Mouse (Mus musculus) hindbrain, postnatal 0 days (tissue): ENCODE results near the gene Aamp. TPM values are rescaled to one million over a fixed set of nuclear protein-coding genes. Genes with fewer than 3 reads are reported as not detected.

Experiments
- ATAC-seq: fragments of 200-750 bp; cut with Nextera tagmentation; 2 replicates; pipeline ENCODE4 v1.8.0; 2017; ENCODE audit warnings: mild to moderate bottlenecking, moderate TSS enrichment, moderate library complexity
- DNase-seq: peaks from one replicate; pipeline ENCODE4 v3.0.0-alpha.2; 2015; ENCODE audit warnings: low spot score
- H3K27ac ChIP-seq: fragments of 300-500 bp; sonication (generic); 2 replicates; pipeline ENCODE4 v1.5.1; 2014; ENCODE audit warnings: mild to moderate bottlenecking
- H3K27me3 ChIP-seq: fragments of 300-500 bp; sonication (generic); 2 replicates; pipeline ENCODE4 v1.6.1; 2014; ENCODE audit warnings: low read length, mixed read lengths; ENCODE audit not compliant: insufficient read depth
- H3K36me3 ChIP-seq: fragments of 300-500 bp; sonication (generic); 2 replicates; pipeline ENCODE4 v1.6.1; 2014; ENCODE audit warnings: low read length, mixed read lengths; ENCODE audit not compliant: insufficient read depth
- H3K4me1 ChIP-seq: fragments of 300-500 bp; sonication (generic); 2 replicates; pipeline ENCODE4 v1.6.1; 2014; ENCODE audit warnings: antibody characterized with exemption, low read length, mixed read lengths; ENCODE audit not compliant: insufficient read depth
- H3K4me2 ChIP-seq: fragments of 300-500 bp; sonication (generic); 2 replicates; pipeline ENCODE4 v1.6.1; 2014; ENCODE audit warnings: low read depth, mild to moderate bottlenecking, low read length, moderate library complexity, mixed read lengths
- H3K4me3 ChIP-seq: fragments of 300-500 bp; sonication (generic); 2 replicates; pipeline ENCODE4 v1.5.1; 2014; ENCODE audit warnings: low read length
- H3K9ac ChIP-seq: fragments of 300-500 bp; sonication (generic); replicated peaks from 2 replicates; pipeline ENCODE4 v1.6.1; 2014; ENCODE audit warnings: mild to moderate bottlenecking, low read length, moderate library complexity, mixed read lengths
- H3K9me3 ChIP-seq: fragments of 300-500 bp; sonication (generic); 2 replicates; pipeline ENCODE4 v1.6.1; 2016; ENCODE audit warnings: low read length, mixed read lengths
- CTCF ChIP-seq: IDR thresholded peaks from 2 replicates; pipeline ENCODE4 v1.5.1; 2016; ENCODE audit warnings: antibody characterized with exemption, control low read depth, low read depth
- WGBS: fragments of 180-500 bp; shearing (Covaris S2); extraction: QIAGEN DNeasy Blood & Tissue Kit; methylation state at CpG from one replicate; pipeline ENCODE4 v1.1.7; 2014; 5-methylcytosine and 5-hydroxymethylcytosine counted together
- polyA plus RNA-seq: library from polyadenylated mRNA; unstranded; fragments of >200 nt; fragmentation: Nextera tagmentation; extraction: Ambion mirVana; gene quantifications from 2 replicates; pipeline ENCODE4 v1.2.1, GENCODE M21; 2015
- total RNA-seq: library from RNA; depleted of rRNA; stranded (reverse); fragments of >200 nt; gene quantifications from 2 replicates; pipeline ENCODE4 v1.2.3, GENCODE M21; 2014

Gene Aamp
- total and polyA plus RNA-seq, 2 experiments from 2014 or later, result 161 to 212 TPM

- Histone ChIP-seq H3K4me1 (no peaks in the 10 kb centered on the region), H3K9me3 (no peaks in the 10 kb centered on the region), H3K9ac (no peak overlapping the region), H3K36me3 (no peaks in the 10 kb centered on the region), H3K27me3 (no peaks in the 10 kb centered on the region), H3K4me3 (no peak overlapping the region), H3K27ac (no peak overlapping the region), H3K4me2 (no peak overlapping the region)
- 88% methylated on average over 3 of the region's 3 CpGs for WGBS
- no peak for DNase-seq
- no peak for ATAC-seq
- TF ChIP-seq CTCF, result no peak
Measured at GRCm38 (mm10) chr1:74321396-74321795, 36.9 kb upstream of the Aamp start.

- Histone ChIP-seq H3K4me3 (no peak overlapping the region), H3K27me3 (no peaks in the 10 kb centered on the region), H3K4me2 (no peak overlapping the region), H3K9me3 (no peaks in the 10 kb centered on the region), H3K27ac (no peak overlapping the region), H3K4me1 (no peaks in the 10 kb centered on the region), H3K36me3 (no peaks in the 10 kb centered on the region), H3K9ac (no peak overlapping the region)
- DNase-seq (no peak), ATAC-seq (no peak)
- no peak for TF ChIP-seq CTCF
- WGBS, result 88% methylated on average over 3 of the region's 3 CpGs
Measured at GRCm38 (mm10) chr1:74318711-74319110, 34.2 kb upstream of the Aamp start.

- H3K27me3 ChIP-seq, result no peaks in the 10 kb centered on the region
- H3K4me3 ChIP-seq, result no peak overlapping the region
- no peak for ATAC-seq
- H3K4me1 ChIP-seq, result no peaks in the 10 kb centered on the region
- H3K9ac ChIP-seq, result no peak overlapping the region
- no peaks in the 10 kb centered on the region for H3K9me3 ChIP-seq
- no peak overlapping the region for H3K4me2 ChIP-seq
- no peaks in the 10 kb centered on the region for H3K36me3 ChIP-seq
- no peak for DNase-seq
- H3K27ac ChIP-seq, result no peak overlapping the region
- WGBS, result 84% methylated on average over 4 of the region's 4 CpGs
- TF ChIP-seq CTCF, result no peak
Measured at GRCm38 (mm10) chr1:74316114-74316827, 31.7 kb upstream of the Aamp start.

- Histone ChIP-seq H3K9ac (no peak overlapping the region), H3K27me3 (no peaks in the 10 kb centered on the region), H3K27ac (no peak overlapping the region), H3K4me1 (no peaks in the 10 kb centered on the region), H3K36me3 (no peaks in the 10 kb centered on the region), H3K4me2 (no peak overlapping the region), H3K9me3 (no peaks in the 10 kb centered on the region), H3K4me3 (no peak overlapping the region)
- no peak for TF ChIP-seq CTCF
- no peak for DNase-seq
- ATAC-seq, result no peak
- WGBS, result 87% methylated on average over 3 of the region's 3 CpGs
Measured at GRCm38 (mm10) chr1:74314796-74315195, 30.3 kb upstream of the Aamp start.

- no peaks in the 10 kb centered on the region for H3K27me3 ChIP-seq
- H3K9me3 ChIP-seq, result no peaks in the 10 kb centered on the region
- peak; percentile 67 for ATAC-seq
- 3% methylated on average over 3 of the region's 3 CpGs for WGBS
- H3K4me2 ChIP-seq, result no peak overlapping the region
- TF ChIP-seq CTCF, result peak; percentile 95
- H3K27ac ChIP-seq, result no peak overlapping the region
- H3K4me3 ChIP-seq, result no peak overlapping the region
- H3K36me3 ChIP-seq, result no peaks in the 10 kb centered on the region
- no peaks in the 10 kb centered on the region for H3K4me1 ChIP-seq
- H3K9ac ChIP-seq, result no peak overlapping the region
- peak; percentile 91 for DNase-seq
Measured at GRCm38 (mm10) chr1:74313049-74313692, 28.6 kb upstream of the Aamp start.

- Histone ChIP-seq H3K9me3 (no peaks in the 10 kb centered on the region), H3K4me1 (no peaks in the 10 kb centered on the region), H3K27ac (no peak overlapping the region), H3K4me2 (no peak overlapping the region), H3K27me3 (no peaks in the 10 kb centered on the region), H3K9ac (no peak overlapping the region), H3K36me3 (no peaks in the 10 kb centered on the region), H3K4me3 (no peak overlapping the region)
- DNase-seq (no peak), ATAC-seq (no peak)
- 55% methylated on average over 3 of the region's 3 CpGs for WGBS
- no peak for TF ChIP-seq CTCF
Measured at GRCm38 (mm10) chr1:74309767-74310166, 25.2 kb upstream of the Aamp start.
